Mouse (Mus musculus) adrenal gland, postnatal 36 days (tissue): ENCODE data around the gene Cxcr5. TPM values are rescaled to one million over a fixed set of nuclear protein-coding genes. Genes with fewer than 3 reads are reported as not detected.
A peak's percentile ranks its signal among the peaks of the same experiment; 100 is the strongest.

Experiments used
- DNase-seq, 2 experiments: peaks; one replicate each; pipeline ENCODE4 v3.0.0; 2021; ENCODE audit warnings: mixed read lengths in 1 of 2
- total RNA-seq, 2 experiments: library from RNA; stranded (reverse); gene quantifications; 2 replicates each; pipeline ENCODE4 v1.2.3; 2021

The Cxcr5 gene
- total RNA-seq, 2 experiments from 2014 or later = not detected

- DNase-seq = peak; percentile 91 to 95
These were observed 52.0 kb downstream of the Cxcr5 start for GRCm38 (mm10) chr9:44509487-44510354.

GRCm38 (mm10) chr9:44508721-44509486 is 52.8 kb downstream of the Cxcr5 start:
- DNase-seq = no peak

GRCm38 (mm10) chr9:44508124-44508619 is 53.5 kb downstream of the Cxcr5 start:
- DNase-seq = no peak

- no peak for DNase-seq
These were observed 54.3 kb downstream of the Cxcr5 start for GRCm38 (mm10) chr9:44507345-44507744.

GRCm38 (mm10) chr9:44506566-44506965 is 55.1 kb downstream of the Cxcr5 start:
- no peak for DNase-seq

GRCm38 (mm10) chr9:44505824-44506467 is 55.7 kb downstream of the Cxcr5 start:
- no peak for DNase-seq

- no peak for DNase-seq
These were observed 56.5 kb downstream of the Cxcr5 start for GRCm38 (mm10) chr9:44504893-44505823.

GRCm38 (mm10) chr9:44502006-44502405 is 59.7 kb downstream of the Cxcr5 start:
- DNase-seq = peak; percentile 80 to 83

- DNase-seq = no peak
These were observed 60.3 kb downstream of the Cxcr5 start for GRCm38 (mm10) chr9:44501206-44501879.

- no peak for DNase-seq
These were observed 61.0 kb downstream of the Cxcr5 start for GRCm38 (mm10) chr9:44500638-44501175.

GRCm38 (mm10) chr9:44500163-44500533 is 61.5 kb downstream of the Cxcr5 start:
- no peak for DNase-seq

- DNase-seq = peak in 1 of 2 experiments; percentile 58
These were observed 62.1 kb downstream of the Cxcr5 start for GRCm38 (mm10) chr9:44499356-44500162.

- peak; percentile 88 to 89 for DNase-seq
These were observed 63.0 kb downstream of the Cxcr5 start for GRCm38 (mm10) chr9:44498421-44499355.

GRCm38 (mm10) chr9:44497624-44498377 is 63.9 kb downstream of the Cxcr5 start:
- DNase-seq = peak in 1 of 2 experiments; percentile 65

- no peak for DNase-seq
These were observed 64.7 kb downstream of the Cxcr5 start for GRCm38 (mm10) chr9:44496803-44497461.

GRCm38 (mm10) chr9:44495810-44496344 is 65.8 kb downstream of the Cxcr5 start:
- no peak for DNase-seq
